In genomic region chr15:40566481-40566880, GRCm38 (mm10) we compare ENCODE assay signal across 19 mouse cellular contexts.
DNase-seq lines count a peak whose midpoint lies in the region; ATAC-seq and TF ChIP-seq lines count a peak whose summit lies in the region.
"Had no signal": no experiment of that assay in that cellular context is flagged by ENCODE, and none has a peak within 500 bp of the region (broad histone marks: within the 10 kb centered on the region; RNA-seq: fewer than 3 reads in every experiment).

No protein-coding gene starts in this region.

- H3K4me1 ChIP-seq in kidney, embryonic 14.5 days (ENCODE audit: control insufficient read depth, insufficient read depth, low read length), result 0 out of 2 replicates have a peak, but pooled peaks cover 4% of the 10 kb centered on the region
- H3K4me1 ChIP-seq in midbrain, postnatal 0 days (ENCODE audit: insufficient read depth, low read length), result no peaks in the 10 kb centered on the region
- H3K4me1 ChIP-seq in midbrain, embryonic 11.5 days (ENCODE audit: control insufficient read depth, insufficient read depth, low read length), result no peaks in the 10 kb centered on the region
- H3K4me1 ChIP-seq in heart, embryonic 10.5 days, result peaks cover 5% of the 10 kb centered on the region; the same call in 1 of the 2 replicates
- H3K4me1 ChIP-seq in forebrain, embryonic 12.5 days, result no peaks in the 10 kb centered on the region
- H3K4me1 ChIP-seq: embryonic facial prominence, embryonic 12.5 days had no signal

- no peaks in the 10 kb centered on the region for H3K79me2 ChIP-seq in myocyte (ENCODE audit: control insufficient read depth, insufficient read depth)

- no peak overlapping the region for H3K4me2 ChIP-seq in kidney, embryonic 14.5 days (replicated peaks; ENCODE audit: low read depth, low read length)
- H3K4me2 ChIP-seq in midbrain, postnatal 0 days (ENCODE audit: low read depth, low read length, poor library complexity, severe bottlenecking), result no peak overlapping the region
- H3K4me2 ChIP-seq in midbrain, embryonic 11.5 days, result no peak overlapping the region
- H3K4me2 ChIP-seq in myocyte (ENCODE audit: low read depth), result peak overlapping the region; percentile 72
- H3K4me2 ChIP-seq in forebrain, embryonic 12.5 days, result no peak overlapping the region
- H3K4me2 ChIP-seq: embryonic facial prominence, embryonic 12.5 days had no signal

- TF ChIP-seq CTCF in midbrain, postnatal 0 days (IDR thresholded peaks at IDR 0.05), result no peak

- no peak overlapping the region for H3K4me3 ChIP-seq in kidney, embryonic 14.5 days (ENCODE audit: low read length)
- H3K4me3 ChIP-seq in midbrain, postnatal 0 days (ENCODE audit: low read depth, low read length), result no peak overlapping the region
- no peak overlapping the region for H3K4me3 ChIP-seq in midbrain, embryonic 11.5 days (ENCODE audit: low read depth, low read length)
- H3K4me3 ChIP-seq in myocyte, result no peak overlapping the region
- no peak overlapping the region for H3K4me3 ChIP-seq in heart, embryonic 10.5 days
- no peak overlapping the region for H3K4me3 ChIP-seq in forebrain, embryonic 12.5 days (replicated peaks)
- H3K4me3 ChIP-seq: embryonic facial prominence, embryonic 12.5 days had no signal

- no peaks in the 10 kb centered on the region for H3K9me3 ChIP-seq in kidney, embryonic 14.5 days (ENCODE audit: control insufficient read depth, low read length)
- H3K9me3 ChIP-seq in midbrain, postnatal 0 days (ENCODE audit: low read length), result no peaks in the 10 kb centered on the region
- no peaks in the 10 kb centered on the region for H3K9me3 ChIP-seq in midbrain, embryonic 11.5 days (ENCODE audit: control insufficient read depth, low read length)
- H3K9me3 ChIP-seq in heart, embryonic 10.5 days, result no peaks in the 10 kb centered on the region
- H3K9me3 ChIP-seq in forebrain, embryonic 12.5 days, result no peaks in the 10 kb centered on the region
- H3K9me3 ChIP-seq: embryonic facial prominence, embryonic 12.5 days had no signal

- no peak overlapping the region for H3ac ChIP-seq in myocyte (ENCODE audit: control insufficient read depth, insufficient read length)

- no peak for TF ChIP-seq POLR2A in myocyte (IDR thresholded peaks at IDR 0.05; ENCODE audit: insufficient read length, low read depth)

- H3K36me3 ChIP-seq in kidney, embryonic 14.5 days (ENCODE audit: control insufficient read depth, insufficient read depth, low read length), result no peaks in the 10 kb centered on the region
- no peaks in the 10 kb centered on the region for H3K36me3 ChIP-seq in midbrain, postnatal 0 days (ENCODE audit: insufficient read depth, low read length)
- H3K36me3 ChIP-seq in midbrain, embryonic 11.5 days (ENCODE audit: control insufficient read depth, insufficient read depth, low read length), result no peaks in the 10 kb centered on the region
- no peaks in the 10 kb centered on the region for H3K36me3 ChIP-seq in myocyte (ENCODE audit: control insufficient read depth, insufficient read depth)
- H3K36me3 ChIP-seq in heart, embryonic 10.5 days, result no peaks in the 10 kb centered on the region
- no peaks in the 10 kb centered on the region for H3K36me3 ChIP-seq in forebrain, embryonic 12.5 days (replicated peaks)
- H3K36me3 ChIP-seq: embryonic facial prominence, embryonic 12.5 days had no signal

- DNase-seq in kidney, adult 9 months, result no peak
- peak; percentile 8 for DNase-seq in midbrain, postnatal 0 days (ENCODE audit: low spot score)
- DNase-seq in midbrain, embryonic 11.5 days (ENCODE audit: low spot score, missing footprints), result no peak
- DNase-seq in embryo, embryonic 9.5 days (ENCODE audit: extremely low spot score), result peak; percentile 21
- DNase-seq in heart, embryonic 10.5 days (ENCODE audit: low spot score), result no peak
- DNase-seq: adrenal gland, postnatal 25 days; cerebellum, adult 9-11 months; gastrocnemius, postnatal 14 days; heart, postnatal 10 days; kidney, postnatal 10 days; liver; liver, postnatal 0 days; thymus, postnatal 14 days had no signal

- H3K27me3 ChIP-seq in kidney, embryonic 14.5 days (ENCODE audit: control insufficient read depth, insufficient read depth, low read length), result no peaks in the 10 kb centered on the region
- H3K27me3 ChIP-seq in midbrain, postnatal 0 days (ENCODE audit: insufficient read depth, low read length), result no peaks in the 10 kb centered on the region
- no peaks in the 10 kb centered on the region for H3K27me3 ChIP-seq in midbrain, embryonic 11.5 days (ENCODE audit: control insufficient read depth, insufficient read depth, low read length)
- H3K27me3 ChIP-seq in myocyte (ENCODE audit: control insufficient read depth, insufficient read depth, insufficient read length), result no peaks in the 10 kb centered on the region
- H3K27me3 ChIP-seq in heart, embryonic 10.5 days (ENCODE audit: insufficient read depth, poor library complexity, severe bottlenecking), result no peaks in the 10 kb centered on the region
- no peaks in the 10 kb centered on the region for H3K27me3 ChIP-seq in forebrain, embryonic 12.5 days
- H3K27me3 ChIP-seq: embryonic facial prominence, embryonic 12.5 days had no signal

- H3K9ac ChIP-seq in kidney, embryonic 14.5 days (ENCODE audit: low read depth, low read length), result no peak overlapping the region
- H3K9ac ChIP-seq in midbrain, postnatal 0 days (replicated peaks; ENCODE audit: low read length, poor library complexity, severe bottlenecking), result no peak overlapping the region
- H3K9ac ChIP-seq in midbrain, embryonic 11.5 days (ENCODE audit: low read length), result no peak overlapping the region
- H3K9ac ChIP-seq in forebrain, embryonic 12.5 days, result no peak overlapping the region
- H3K9ac ChIP-seq: embryonic facial prominence, embryonic 12.5 days; liver, postnatal 0 days had no signal

- ATAC-seq in kidney, embryonic 14.5 days (ENCODE audit: low FRiP score, low TSS enrichment), result peak; percentile 88
- no peak for ATAC-seq in midbrain, postnatal 0 days (ENCODE audit: low FRiP score)
- ATAC-seq in midbrain, embryonic 11.5 days (ENCODE audit: low FRiP score), result no peak
- no peak for ATAC-seq in forebrain, embryonic 12.5 days (ENCODE audit: low FRiP score)
- ATAC-seq: liver, postnatal 0 days; midbrain, embryonic 16.5 days had no signal

- WGBS in kidney, embryonic 14.5 days, result 5% methylated on average over 4 of the region's 4 CpGs
- WGBS in midbrain, postnatal 0 days, result 12% methylated on average over 4 of the region's 4 CpGs
- 24% methylated on average over 4 of the region's 4 CpGs for WGBS in midbrain, embryonic 11.5 days
- WGBS in heart, embryonic 10.5 days, result 10% methylated on average over 4 of the region's 4 CpGs
- WGBS in forebrain, embryonic 12.5 days, result 23% methylated on average over 4 of the region's 4 CpGs

- H3K27ac ChIP-seq in kidney, embryonic 14.5 days (ENCODE audit: low read depth, low read length), result no peak overlapping the region
- H3K27ac ChIP-seq in midbrain, postnatal 0 days (ENCODE audit: low read depth, low read length), result no peak overlapping the region
- no peak overlapping the region for H3K27ac ChIP-seq in midbrain, embryonic 11.5 days (ENCODE audit: low read depth, low read length)
- H3K27ac ChIP-seq in heart, embryonic 10.5 days, result no peak overlapping the region
- H3K27ac ChIP-seq in forebrain, embryonic 12.5 days, result no peak overlapping the region
- H3K27ac ChIP-seq: embryonic facial prominence, embryonic 12.5 days; stomach, postnatal 0 days had no signal

TF ChIP-seq in myocyte, 11 proteins besides CTCF, POLR2A, EP300 and RAD21:
- peak in 2 of 3 experiments; percentile 8 to 79 for TF ChIP-seq MYOG (IDR thresholded peaks at IDR 0.05; ENCODE audit: control insufficient read depth in 1 of 3, insufficient read depth in 1 of 3, insufficient read length in 2 of 3, low read depth in 2 of 3)
- TF ChIP-seq CEBPB (IDR thresholded peaks at IDR 0.05; ENCODE audit: insufficient read depth, poor library complexity, severe bottlenecking), result no peak
- no peak for TF ChIP-seq E2F4 (IDR thresholded peaks at IDR 0.05; ENCODE audit: insufficient read depth)
- peak in 2 of 3 experiments; percentile 89 to 94 for TF ChIP-seq MYOD1 (IDR thresholded peaks at IDR 0.05; ENCODE audit: control insufficient read depth in 1 of 3, insufficient read length in 2 of 3, low read depth in 2 of 3)
- no peak for TF ChIP-seq SRF (IDR thresholded peaks at IDR 0.05; ENCODE audit: control insufficient read depth, insufficient read length, low read depth)
- TF ChIP-seq REST (IDR thresholded peaks at IDR 0.05; ENCODE audit: insufficient read depth, insufficient read length), result no peak
- no peak for TF ChIP-seq MAX (IDR thresholded peaks at IDR 0.05; ENCODE audit: low read depth)
- TF ChIP-seq POLR2AphosphoS2 (IDR thresholded peaks at IDR 0.05; ENCODE audit: insufficient read length, low read depth), result no peak
- TF ChIP-seq TCF12 (IDR thresholded peaks at IDR 0.05; ENCODE audit: insufficient read depth, poor library complexity, severe bottlenecking), result peak; percentile 58
- TF ChIP-seq USF1 (IDR thresholded peaks at IDR 0.05; ENCODE audit: low read depth), result no peak
- TF ChIP-seq TCF3 (IDR thresholded peaks at IDR 0.05; ENCODE audit: insufficient read length, low read depth), result peak; percentile 70

Comparison
In these comparisons a context has a peak if more than half of its experiments do, and no peak if none do; other contexts are left out.
1. DNase-seq: peak in midbrain, postnatal 0 days (single experiment) and embryo, embryonic 9.5 days (single experiment); none in kidney, adult 9 months (single experiment), midbrain, embryonic 11.5 days (single experiment) and heart, embryonic 10.5 days (single experiment).